Mouse (Mus musculus) ES-Bruce4 (cell line): ENCODE measurements around the gene Atf1.

Source experiments
- CTCF ChIP-seq: IDR thresholded peaks from one replicate; pipeline ENCODE4 v1.8.1; 2011; ENCODE audit warnings: low read depth, low read length
- EP300 ChIP-seq: IDR thresholded peaks from 2 replicates; pipeline ENCODE4 v1.6.1; 2011; ENCODE audit warnings: low read depth, low read length; ENCODE audit not compliant: insufficient read depth
- POLR2A ChIP-seq: IDR thresholded peaks from one replicate; pipeline ENCODE4 v1.8.1; 2011; ENCODE audit warnings: low read length; ENCODE audit not compliant: insufficient read depth

- TF ChIP-seq CTCF (no peak), POLR2A (no peak), EP300 (no peak)
Observed at GRCm38 (mm10) chr15:100215092-100215491, 12.5 kb upstream of the Atf1 start.
